Mouse (Mus musculus) adrenal gland, adult 8-10 months (tissue): ENCODE results near the gene Trpv5. TPM values are rescaled to one million over a fixed set of nuclear protein-coding genes. Genes with fewer than 3 reads are reported as not detected.

Source experiments
- DNase-seq: peaks from one replicate; pipeline ENCODE4 v3.0.0; 2022
- total RNA-seq, 4 experiments: library from RNA; stranded (reverse); gene quantifications; 2 replicates each; pipeline ENCODE4 v1.2.4; 2022

Gene Trpv5
- not detected for total RNA-seq

DNA sequence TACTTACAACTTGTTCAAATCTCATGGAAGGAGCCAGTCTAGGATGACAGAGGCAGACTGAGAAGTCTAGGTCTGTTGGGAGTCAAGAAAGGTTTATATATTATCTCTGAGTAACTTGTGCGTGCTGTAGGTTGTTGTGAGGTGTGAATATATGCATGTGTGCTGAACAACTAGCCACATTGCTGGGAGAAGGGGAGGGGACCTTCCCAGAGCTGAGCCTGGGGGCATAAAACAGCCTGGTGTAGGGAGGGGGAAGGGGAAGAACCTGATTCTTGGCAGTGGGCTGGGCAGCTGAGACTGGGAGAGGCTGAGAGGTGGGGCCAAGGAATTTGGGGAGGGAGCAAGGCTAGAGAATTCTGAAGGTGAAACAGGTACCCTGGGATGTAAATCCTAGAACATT lies at the start of gene Trpv5:
TSS of gene Trpv5 (minus strand) at position 101 of the 400 bp plus-strand sequence.
- no peak for DNase-seq

- no peak for DNase-seq
These were observed 47.5 kb upstream of the Trpv5 start for GRCm38 (mm10) chr6:41727989-41728609.

- no peak for DNase-seq
These were observed 40.9 kb upstream of the Trpv5 start for GRCm38 (mm10) chr6:41721430-41721829.

DNA sequence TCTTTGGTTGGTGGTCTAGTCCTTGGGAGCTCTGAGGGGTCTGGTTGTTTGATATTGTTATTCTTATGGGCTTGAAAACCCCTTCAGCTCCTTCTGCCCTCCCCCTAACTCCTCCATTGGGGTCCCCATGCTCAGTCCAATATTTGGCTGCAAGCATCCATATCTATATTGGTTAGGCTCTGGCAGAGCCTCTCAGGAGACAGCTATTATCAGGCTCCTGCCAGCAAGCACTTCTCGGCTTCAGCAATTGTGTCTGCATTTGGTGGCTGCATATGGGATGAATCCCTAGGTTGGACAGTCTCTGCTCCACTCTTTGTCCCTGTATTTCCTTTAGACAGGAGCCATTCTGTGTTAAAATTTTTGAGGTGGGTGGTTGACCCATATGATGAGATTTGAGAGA lies 29.7 kb upstream of the Trpv5 start:
- DNase-seq, result no peak

- DNase-seq, result no peak
These were observed 25.7 kb upstream of the Trpv5 start for GRCm38 (mm10) chr6:41706275-41706674.

- no peak for DNase-seq
These were observed 23.6 kb upstream of the Trpv5 start, which contains the start of gene Kel for GRCm38 (mm10) chr6:41704123-41704522. Gene Kel (minus strand): TSS chr6:41704339.

- no peak for DNase-seq
These were observed 22.4 kb upstream of the Trpv5 start for GRCm38 (mm10) chr6:41702928-41703327.

- DNase-seq, result no peak
These were observed 20.7 kb upstream of the Trpv5 start for GRCm38 (mm10) chr6:41701245-41701644.

DNA sequence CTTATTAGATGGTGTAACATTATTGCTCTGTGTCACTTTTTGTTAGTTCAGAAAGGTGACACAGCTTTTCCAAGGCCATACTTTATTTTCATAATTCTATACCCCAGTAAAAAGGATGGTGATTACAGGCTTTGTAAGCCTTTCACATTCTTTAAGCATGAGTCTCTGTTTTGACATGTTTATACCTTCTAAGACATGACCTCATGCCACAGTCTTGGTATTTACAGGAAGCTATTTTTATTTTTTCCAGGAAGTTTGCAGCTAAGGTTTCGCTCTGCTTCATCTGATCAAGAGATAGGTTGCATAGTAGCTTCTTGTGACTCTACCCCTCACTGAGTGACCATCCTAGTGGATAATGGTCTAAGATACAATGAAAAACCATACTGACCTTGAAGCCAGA lies 13.8 kb upstream of the Trpv5 start:
- DNase-seq, result no peak

DNA sequence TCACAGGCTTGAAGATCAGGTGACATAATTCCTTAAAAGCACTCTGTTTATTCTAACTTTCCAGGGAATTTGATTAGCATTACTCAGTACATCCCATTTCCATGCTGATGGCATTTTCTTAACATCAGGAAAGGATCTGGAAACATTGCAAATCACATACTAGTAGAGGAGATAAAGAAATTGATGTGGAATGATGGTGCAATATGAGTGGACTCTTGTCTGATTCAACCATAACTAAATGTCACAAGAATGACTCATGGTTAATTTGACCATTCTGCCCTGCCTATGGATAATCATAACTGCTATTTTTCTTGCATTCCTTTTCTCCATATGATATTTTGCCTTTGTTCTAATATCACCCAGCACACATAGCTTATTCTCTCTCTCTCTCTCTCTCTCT lies 11.6 kb upstream of the Trpv5 start:
- DNase-seq, result no peak

- DNase-seq, result no peak
These were observed 5.0 kb upstream of the Trpv5 start for GRCm38 (mm10) chr6:41685596-41685995.

- DNase-seq, result no peak
These were observed 4.3 kb upstream of the Trpv5 start for GRCm38 (mm10) chr6:41684911-41685310.

- DNase-seq, result no peak
These were observed 3.6 kb upstream of the Trpv5 start, which contains the start of gene Llcfc1 for GRCm38 (mm10) chr6:41684131-41684530. Gene Llcfc1 (plus strand): TSS chr6:41684431.

DNA sequence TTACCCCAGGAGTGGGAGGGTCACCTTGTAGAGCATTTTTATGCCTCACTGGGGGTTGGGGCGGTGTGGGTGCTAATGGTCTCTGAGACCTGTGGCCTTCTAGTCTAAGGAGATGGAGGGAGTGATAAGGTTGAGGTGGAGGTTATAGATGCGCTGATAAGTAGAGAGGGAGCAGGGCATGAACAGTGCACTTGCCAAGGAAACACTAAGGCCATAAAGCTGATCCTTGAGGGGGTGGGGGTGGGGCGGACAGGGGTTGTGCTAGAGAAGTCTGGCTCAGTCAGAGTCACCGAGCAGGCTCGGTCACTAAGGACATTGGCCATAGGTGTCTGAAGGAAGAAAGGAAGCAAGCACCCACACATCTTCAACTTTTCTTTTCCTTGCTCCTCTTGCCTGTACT lies 1.1 kb upstream of the Trpv5 start:
- DNase-seq, result no peak

- DNase-seq, result no peak
These were observed 4.0 kb downstream of the Trpv5 start for GRCm38 (mm10) chr6:41676530-41676929.

DNA sequence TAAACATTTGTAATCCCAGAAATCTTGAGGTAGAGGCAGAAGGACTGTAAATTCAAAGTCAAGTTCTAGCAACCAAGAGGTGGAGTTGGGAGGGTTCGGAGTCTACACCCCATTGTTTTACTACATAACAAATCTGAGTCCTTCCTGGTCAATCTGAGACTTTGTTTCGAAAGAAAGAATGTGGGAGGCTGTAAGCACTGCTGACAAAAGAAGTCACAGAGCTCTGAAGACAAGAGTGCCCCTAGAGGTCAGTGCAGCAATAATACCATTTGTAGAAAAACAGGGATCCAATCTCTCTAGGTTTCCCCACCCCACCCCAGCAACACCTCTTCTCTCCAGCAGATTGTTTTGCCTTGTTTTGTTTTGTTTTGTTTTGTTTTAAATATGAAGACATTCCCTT lies 18.2 kb downstream of the Trpv5 start:
- no peak for DNase-seq

DNA sequence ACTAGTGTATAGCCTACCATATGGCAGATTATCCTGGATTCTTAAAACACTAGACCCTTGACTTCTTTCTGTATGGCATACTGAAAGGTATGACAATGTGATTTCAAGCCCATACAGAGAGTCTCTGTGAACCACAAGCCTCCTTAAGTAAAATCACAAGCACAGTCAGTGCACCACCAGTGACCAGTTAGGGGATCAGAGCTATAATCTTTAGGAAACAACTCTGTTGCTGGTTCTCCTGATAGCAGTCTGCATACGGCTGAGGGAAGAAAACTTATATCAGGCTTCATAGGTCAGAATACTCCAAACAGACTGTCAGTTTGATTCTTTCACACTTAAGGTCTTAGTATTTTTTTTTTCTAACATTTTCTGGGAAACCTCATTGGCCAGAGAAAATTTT lies 22.1 kb downstream of the Trpv5 start:
- DNase-seq, result no peak

DNA sequence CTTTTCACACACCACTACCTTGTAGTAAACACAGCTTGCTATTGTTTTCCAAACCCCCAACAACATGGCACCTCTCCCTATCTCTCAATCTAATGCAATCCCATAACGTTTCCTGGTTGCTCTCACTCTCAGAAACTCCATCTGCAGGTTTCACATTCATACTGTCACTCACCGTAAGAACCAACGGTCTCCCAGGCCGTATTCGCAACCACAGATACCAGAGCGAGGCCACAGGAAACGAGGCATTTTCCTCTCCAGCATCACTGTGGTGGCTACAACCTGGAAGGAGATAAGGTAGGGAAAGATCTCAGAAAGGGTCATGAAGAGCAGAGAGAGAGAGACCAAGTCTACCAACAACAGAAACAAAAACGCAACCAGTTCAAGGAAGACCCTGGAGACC lies 25.9 kb downstream of the Trpv5 start:
- no peak for DNase-seq

GRCm38 (mm10) chr6:41653173-41653572 lies 27.4 kb downstream of the Trpv5 start:
- no peak for DNase-seq

GRCm38 (mm10) chr6:41646672-41647071 lies 33.9 kb downstream of the Trpv5 start:
- DNase-seq, result no peak

DNA sequence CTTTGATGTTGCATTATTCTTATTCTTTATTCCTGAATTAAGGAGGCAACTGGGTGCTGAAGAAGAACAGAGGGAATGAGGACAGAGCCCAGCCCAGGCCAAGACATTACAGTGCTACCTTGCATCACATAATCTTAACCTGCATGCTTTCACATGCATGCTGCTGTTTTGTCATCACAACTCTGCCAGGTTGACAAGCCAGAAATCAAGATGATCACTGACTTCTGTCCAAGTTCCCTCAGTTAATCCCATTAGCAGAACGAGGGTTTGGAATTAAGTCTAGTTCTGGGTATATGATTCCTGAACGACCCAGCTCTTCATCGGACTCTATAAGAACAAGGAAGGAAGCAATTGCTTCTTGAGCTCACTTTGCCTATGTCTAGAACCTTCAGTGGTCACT lies 34.3 kb downstream of the Trpv5 start:
- DNase-seq, result no peak

- no peak for DNase-seq
These were observed 37.3 kb downstream of the Trpv5 start for GRCm38 (mm10) chr6:41643227-41643626.

DNA sequence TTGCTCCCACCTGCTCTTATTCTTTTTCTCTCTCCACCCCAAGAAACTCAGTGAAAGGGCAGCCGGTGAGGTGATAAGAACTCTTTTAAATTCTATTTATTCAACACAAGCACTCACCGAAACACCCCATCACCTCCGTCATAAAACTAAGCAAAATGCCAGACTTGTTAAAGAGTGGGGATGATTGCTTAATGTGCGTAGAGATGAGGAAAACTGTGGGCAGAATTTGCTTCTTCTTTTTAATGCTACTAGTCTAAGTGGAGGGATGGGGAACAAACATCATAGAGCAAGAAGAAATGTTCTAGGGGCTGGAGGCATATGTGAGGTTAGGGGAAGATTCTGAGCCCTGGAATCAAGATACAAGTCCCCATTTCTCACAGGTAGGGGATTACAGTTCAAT lies 37.8 kb downstream of the Trpv5 start:
- no peak for DNase-seq

GRCm38 (mm10) chr6:41641173-41641866 lies 39.2 kb downstream of the Trpv5 start:
- no peak for DNase-seq
